Mouse (Mus musculus) CD4-positive helper T cell, adult 2 months (primary cell): ENCODE results near the gene H2afb3.
"Not testable (repeated sequence)": the region's sequence is repeated elsewhere in the genome, so short reads cannot be mapped to it uniquely, and the experiment has no call there.

Experiments used
- DNase-seq: peaks from one replicate; pipeline ENCODE4 v3.0.0-alpha.2; 2012; ENCODE audit warnings: low read depth, missing footprints, low spot score

H2afb3 gene

GRCm38 (mm10) chrX:120312995-120313394 is at the start of gene H2afb3:
TSS of gene H2afb3 (minus strand) at chrX:120313095.
- not testable (repeated sequence) for DNase-seq

- DNase-seq, result no peak
These were observed 11.3 kb downstream of the H2afb3 start for GRCm38 (mm10) chrX:120301469-120302175.

- no peak for DNase-seq
These were observed 19.8 kb downstream of the H2afb3 start for GRCm38 (mm10) chrX:120292832-120293750.

GRCm38 (mm10) chrX:120291696-120292095 is 21.2 kb downstream of the H2afb3 start:
- DNase-seq, result no peak

GRCm38 (mm10) chrX:120290900-120291280 is 22.0 kb downstream of the H2afb3 start:
- DNase-seq, result no peak

- no peak for DNase-seq
These were observed 22.6 kb downstream of the H2afb3 start, which contains the start of gene Pcdh11x for GRCm38 (mm10) chrX:120290011-120290899. TSS of gene Pcdh11x (plus strand) at chrX:120290259.

- no peak for DNase-seq
These were observed 25.4 kb downstream of the H2afb3 start for GRCm38 (mm10) chrX:120287502-120287901.

GRCm38 (mm10) chrX:120285522-120285921 is 27.4 kb downstream of the H2afb3 start:
- no peak for DNase-seq
